Mouse (Mus musculus): Measurements from ENCODE around the gene Rxfp2. TPM values are rescaled to one million over a fixed set of nuclear protein-coding genes. Genes with fewer than 3 reads are reported as not detected.

Gene Rxfp2
- total RNA-seq, 2 experiments from 2014 or later, result not detected

DNA sequence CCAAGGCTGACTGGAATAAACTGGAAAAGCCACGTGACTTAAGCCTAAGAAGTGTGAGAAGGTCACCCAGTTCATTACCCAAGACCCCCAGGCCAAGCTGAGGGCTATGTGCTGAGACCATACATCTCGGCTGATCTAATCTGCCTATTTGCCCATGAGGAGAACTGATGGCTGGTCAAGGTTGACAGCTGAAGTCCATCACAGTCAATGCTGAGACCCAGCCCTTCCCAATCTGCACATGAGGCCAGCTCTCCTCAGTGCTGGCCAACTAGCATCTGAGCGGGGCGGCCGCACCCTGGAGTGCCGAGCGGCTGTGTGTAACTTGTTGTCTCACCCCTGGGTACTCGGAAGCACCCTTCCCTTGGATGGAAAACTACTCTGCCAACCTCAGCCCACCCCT, 17.8 kb downstream of the Rxfp2 start:
- DNase-seq, result peak; percentile 22 to 32
- intact Hi-C loops (cut with DNase I), result no loop called here

GRCm38 (mm10) chr5:150036918-150037317, 18.4 kb downstream of the Rxfp2 start:
- intact Hi-C loops (cut with DNase I), result no loop called here
- peak in 1 of 2 experiments; percentile 3 for DNase-seq

DNA sequence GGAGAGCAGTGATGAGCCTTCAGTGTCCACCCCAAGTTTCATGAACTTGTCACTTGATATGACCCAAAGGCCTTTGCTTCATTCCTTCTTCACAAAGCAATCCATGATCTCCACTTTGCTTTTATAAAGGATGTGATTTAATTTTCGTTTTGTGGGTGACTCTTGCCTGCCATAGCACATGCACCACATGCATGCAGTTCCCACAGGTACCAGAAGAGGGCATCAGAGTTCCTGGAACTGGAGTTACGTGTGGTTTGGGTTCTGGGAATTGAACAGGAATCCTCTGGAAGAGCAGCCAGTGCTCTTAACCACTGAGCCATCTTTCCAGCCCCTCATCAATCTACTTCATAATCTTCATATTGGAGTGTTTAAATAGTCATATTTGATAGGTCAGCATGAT, 26.1 kb downstream of the Rxfp2 start:
- intact Hi-C loops (cut with DNase I), result loop anchor here (2.0 kb wide), 1 partner anchor 20 kb away; no protein-coding TSS in a partner anchor
- no peak for DNase-seq

- intact Hi-C loops (cut with DNase I), result no loop called here
- DNase-seq, result no peak
Observed at GRCm38 (mm10) chr5:150046438-150046837, 28.0 kb downstream of the Rxfp2 start.

- intact Hi-C loops (cut with DNase I), result no loop called here
- DNase-seq, result peak in 1 of 2 experiments; percentile 28
Observed at GRCm38 (mm10) chr5:150049946-150050345, 31.5 kb downstream of the Rxfp2 start.

DNA sequence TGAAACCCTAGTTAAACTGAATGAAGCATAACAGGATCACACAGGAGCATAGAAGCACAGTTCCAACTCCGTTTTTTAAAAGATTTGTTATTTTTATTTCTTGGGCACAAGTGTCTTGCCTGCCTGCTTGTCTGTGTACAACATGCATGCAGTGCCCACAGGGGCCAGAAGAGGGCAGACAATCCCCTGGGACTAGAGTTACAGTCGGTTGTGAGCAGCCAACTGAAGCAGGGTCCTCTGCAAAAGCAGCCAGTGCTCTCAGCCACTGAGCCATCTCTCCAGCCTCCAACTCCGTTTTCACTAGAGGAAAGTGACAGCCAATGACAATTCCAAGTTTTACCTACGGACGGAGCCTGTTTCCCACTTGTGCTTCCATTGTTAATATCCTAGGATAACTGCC, 33.4 kb downstream of the Rxfp2 start:
- DNase-seq, result peak in 1 of 2 experiments; percentile 25

DNA sequence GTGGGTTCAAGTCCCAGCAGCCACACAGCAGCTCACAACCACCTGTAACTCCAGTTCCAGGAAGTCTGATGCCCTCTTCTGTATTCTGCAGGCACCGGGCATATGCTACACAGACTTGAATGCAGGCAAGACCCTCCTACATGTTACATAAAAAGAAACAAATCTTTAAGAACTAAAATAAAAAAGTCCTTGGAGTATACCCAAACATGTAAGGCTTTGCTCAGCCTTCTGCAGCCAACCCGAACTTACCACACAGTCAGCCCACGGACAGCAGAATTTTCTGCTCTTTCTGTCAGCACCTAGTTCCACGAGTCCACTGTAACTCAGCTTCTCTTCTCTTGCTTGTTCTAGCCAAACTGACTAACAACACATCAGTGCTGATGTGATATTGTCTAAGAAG, 34.8 kb downstream of the Rxfp2 start:
- intact Hi-C loops (cut with DNase I), result no loop called here
- no peak for DNase-seq

More for the DNA sequence above, 33.4 kb downstream of the Rxfp2 start:
- intact Hi-C loops (cut with DNase I), result no loop called here

GRCm38 (mm10) chr5:150053956-150054355, 35.5 kb downstream of the Rxfp2 start:
- no peak for DNase-seq
- intact Hi-C loops (cut with DNase I), result no loop called here

DNA sequence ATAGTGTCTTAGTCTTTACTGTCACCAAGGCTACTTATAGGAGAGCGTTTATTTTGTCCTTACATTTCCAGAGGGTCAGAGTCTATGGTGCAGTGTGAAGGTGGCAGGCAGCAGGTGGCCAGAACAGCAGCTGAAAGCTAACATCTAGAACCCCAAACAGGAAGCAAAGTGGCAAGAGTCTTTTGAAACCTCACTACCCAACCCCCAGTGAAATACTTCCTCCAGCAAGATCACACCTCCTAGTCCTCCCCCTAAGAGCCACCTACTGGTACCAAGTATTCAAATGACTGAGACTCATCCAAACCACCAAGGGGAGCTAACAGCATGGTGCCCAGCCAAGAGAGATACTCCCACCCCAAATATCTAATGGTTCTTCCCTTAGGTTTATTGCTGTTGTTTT, 36.8 kb downstream of the Rxfp2 start:
- intact Hi-C loops (cut with DNase I), result no loop called here

DNA sequence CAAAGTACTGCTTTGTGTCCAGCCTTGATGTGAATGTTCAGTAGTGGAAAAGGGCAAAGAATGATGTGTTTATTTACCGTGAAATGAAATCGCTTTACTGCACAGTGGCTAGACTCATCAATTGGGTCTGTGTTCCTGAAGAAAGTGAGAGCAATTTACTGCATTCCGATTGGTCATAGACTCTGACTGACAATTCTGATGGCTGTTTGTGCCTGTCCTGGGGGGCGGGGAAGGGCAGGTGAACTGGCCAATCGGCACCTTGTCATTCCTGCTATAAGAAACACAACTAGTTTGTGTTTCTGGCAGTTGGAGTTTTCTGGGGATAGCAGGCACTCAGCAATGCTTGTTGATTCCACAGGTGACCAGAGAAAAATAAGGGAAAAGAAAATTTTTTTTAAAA, 37.6 kb downstream of the Rxfp2 start:
- intact Hi-C loops (cut with DNase I), result no loop called here
- DNase-seq, result no peak

More for the DNA sequence above, 36.8 kb downstream of the Rxfp2 start:
- no peak for DNase-seq

- DNase-seq, result no peak
- intact Hi-C loops (cut with DNase I), result no loop called here
Observed at GRCm38 (mm10) chr5:150058845-150059244, 40.4 kb downstream of the Rxfp2 start.

- intact Hi-C loops (cut with DNase I), result no loop called here
Observed at GRCm38 (mm10) chr5:150059466-150059865, 41.0 kb downstream of the Rxfp2 start.

GRCm38 (mm10) chr5:150061086-150061485, 42.6 kb downstream of the Rxfp2 start:
- DNase-seq, result no peak
- intact Hi-C loops (cut with DNase I), result no loop called here

More at GRCm38 (mm10) chr5:150059466-150059865, 41.0 kb downstream of the Rxfp2 start:
- DNase-seq, result no peak

DNA sequence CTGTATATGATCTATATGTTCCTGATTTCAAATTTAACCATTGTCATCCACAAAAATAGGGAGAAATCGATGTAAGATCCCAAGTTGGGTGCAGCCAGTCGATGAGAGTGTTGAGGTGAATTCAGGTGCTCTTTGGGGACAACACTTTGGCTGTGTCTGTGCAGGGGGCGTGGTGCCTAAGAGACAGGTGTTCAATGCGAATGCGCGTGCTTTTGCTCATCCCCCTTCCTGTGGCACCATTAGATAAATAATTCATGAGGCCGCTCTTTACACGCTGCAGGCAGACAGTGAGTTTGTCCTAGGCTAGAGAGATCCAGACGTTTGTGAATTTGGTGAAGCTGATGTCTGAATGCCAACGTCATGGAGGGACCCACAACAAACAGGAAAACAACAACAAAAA, 45.8 kb downstream of the Rxfp2 start:
- no peak for DNase-seq
- intact Hi-C loops (cut with DNase I), result no loop called here

- intact Hi-C loops (cut with DNase I), result loop anchor here (5.0 kb wide), 1 partner anchor 208 kb away; no protein-coding TSS in a partner anchor
- DNase-seq, result no peak
Observed at GRCm38 (mm10) chr5:150070086-150070485, 51.6 kb downstream of the Rxfp2 start.

DNA sequence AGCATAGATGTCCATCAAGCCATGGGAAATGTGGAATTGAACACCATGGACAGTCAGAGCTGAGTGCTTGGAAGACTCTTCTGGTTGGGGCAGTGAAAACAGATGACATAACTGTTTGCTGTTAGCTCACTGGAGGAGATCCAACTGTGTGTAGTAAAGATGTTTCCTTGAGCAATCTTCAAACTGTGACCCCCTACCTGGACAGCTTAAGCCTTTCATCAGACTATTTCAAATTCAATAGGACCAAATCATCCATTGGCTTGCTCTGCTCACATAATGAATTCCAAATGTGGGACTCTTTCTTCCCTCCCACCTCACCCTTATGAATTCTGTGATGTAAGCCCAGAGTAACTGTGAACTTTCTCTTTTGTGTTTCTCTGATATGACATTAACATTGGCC, 53.3 kb downstream of the Rxfp2 start:
- intact Hi-C loops (cut with DNase I), result loop anchor here (5.0 kb wide), 1 partner anchor 209 kb away; no protein-coding TSS in a partner anchor
- no peak for DNase-seq

- DNase-seq, result no peak
- intact Hi-C loops (cut with DNase I), result no loop called here
Observed at GRCm38 (mm10) chr5:150079866-150080797, 61.7 kb downstream of the Rxfp2 start.

DNA sequence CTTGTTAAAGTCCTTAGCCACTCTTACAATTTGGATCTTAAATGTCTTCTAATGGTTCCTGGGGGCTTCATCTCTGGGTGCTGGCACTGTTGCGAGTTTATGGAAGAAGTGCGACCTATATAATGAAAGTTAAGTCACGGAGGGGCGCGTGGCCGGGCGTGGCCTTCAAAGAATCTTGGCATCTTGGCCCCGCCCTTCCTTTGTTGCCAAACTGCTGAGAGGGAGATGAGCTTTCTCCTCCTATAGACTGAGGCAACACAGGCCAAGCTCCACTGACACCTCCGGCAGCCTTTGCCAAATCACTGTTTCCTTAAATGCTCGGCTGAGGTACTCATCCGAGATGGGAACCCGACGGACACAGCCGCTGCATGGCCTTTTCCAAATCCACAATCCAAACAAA, 64.2 kb downstream of the Rxfp2 start:
- intact Hi-C loops (cut with DNase I), result no loop called here
- no peak for DNase-seq

DNA sequence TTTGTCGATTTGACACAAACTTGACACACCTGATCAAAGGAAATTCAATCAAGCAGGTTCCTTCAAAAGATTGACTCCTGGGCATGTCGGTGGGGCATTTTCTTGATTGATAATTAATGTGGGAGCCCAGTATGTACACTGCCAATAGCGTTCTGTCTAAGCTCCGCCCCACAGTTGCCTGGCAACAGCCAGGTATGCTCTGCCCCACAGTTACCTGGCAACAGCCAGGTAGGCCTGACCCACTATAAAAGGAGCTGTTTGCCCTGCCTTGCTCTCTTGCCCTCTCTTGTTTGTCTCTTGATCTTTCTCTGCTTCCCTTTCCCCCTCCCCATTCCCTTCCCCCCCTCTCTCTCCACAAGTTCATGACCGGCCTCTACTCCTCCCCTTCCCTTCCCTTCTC, 64.7 kb downstream of the Rxfp2 start:
- intact Hi-C loops (cut with DNase I), result no loop called here

DNA sequence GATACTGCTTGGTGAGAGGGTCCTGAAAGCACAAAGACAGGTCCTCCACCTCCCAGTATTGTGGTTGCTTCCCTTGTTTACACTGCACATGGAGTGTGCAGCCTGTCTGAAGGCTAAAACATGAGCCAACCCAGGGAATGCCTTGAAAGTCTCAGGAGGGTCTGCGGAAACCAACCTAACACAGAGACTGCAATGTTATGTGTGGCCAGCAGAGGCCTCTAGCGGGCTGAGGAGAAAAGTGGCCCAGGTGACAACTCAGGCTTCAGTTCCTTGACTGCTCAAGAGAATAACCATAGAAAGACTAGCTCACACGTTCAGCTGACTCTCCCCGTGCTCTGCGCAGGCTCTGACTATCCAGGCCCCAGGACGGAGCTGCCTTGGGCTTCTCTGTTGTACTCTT, 79.1 kb downstream of the Rxfp2 start:
- intact Hi-C loops (cut with DNase I), result loop anchor here (1.0 to 10.0 kb wide), 3 partner anchors 19 to 327 kb away; no protein-coding TSS in a partner anchor

More for the DNA sequence above, 64.7 kb downstream of the Rxfp2 start:
- DNase-seq, result no peak

GRCm38 (mm10) chr5:150098754-150099153, 80.3 kb downstream of the Rxfp2 start:
- intact Hi-C loops (cut with DNase I), result loop anchor here (1.0 to 10.0 kb wide), 2 partner anchors 18 to 326 kb away; no protein-coding TSS in a partner anchor
- DNase-seq, result no peak

More for the DNA sequence above, 79.1 kb downstream of the Rxfp2 start:
- DNase-seq, result peak; percentile 47 to 62

- no peak for DNase-seq
- intact Hi-C loops (cut with DNase I), result no loop called here
Observed at GRCm38 (mm10) chr5:150101789-150102188, 83.3 kb downstream of the Rxfp2 start.

Data from heart, postnatal 36 days (tissue).